Mouse (Mus musculus): ENCODE measurements around the gene Hmgb1.

GRCm38 (mm10) chr5:148999802-149000201 lies 184.5 kb downstream of the Hmgb1 start:
- TF ChIP-seq CTCF (conservative IDR thresholded peaks at IDR 0.05; ENCODE audit: low read length) (no peak), NANOG (IDR thresholded peaks at IDR 0.05; ENCODE audit: borderline replicate concordance, low read length) (no peak)
